15 mouse cellular contexts compared by ENCODE assay signal in genomic region chr1:91448688-91449087, GRCm38 (mm10). TPM values are rescaled to one million over a fixed set of nuclear protein-coding genes. Genes with fewer than 3 reads are reported as not detected.
DNase-seq lines count a peak whose midpoint lies in the region; ATAC-seq and TF ChIP-seq lines count a peak whose summit lies in the region.
"Had no signal": no experiment of that assay in that cellular context is flagged by ENCODE, and none has a peak within 500 bp of the region (broad histone marks: within the 10 kb centered on the region; RNA-seq: fewer than 3 reads in every experiment).

No protein-coding gene starts in this region.

- 0 out of 2 replicates have a peak, but pooled peaks cover 1% of the 10 kb centered on the region for H3K36me3 ChIP-seq in kidney, adult 2 months (ENCODE audit: control insufficient read depth, insufficient read depth, low read length)
- peaks cover 22% of the 10 kb centered on the region for H3K36me3 ChIP-seq in heart, embryonic 14.5 days (ENCODE audit: control insufficient read depth, insufficient read depth, low read length)
- peaks cover 14% of the 10 kb centered on the region for H3K36me3 ChIP-seq in stomach, embryonic 14.5 days (ENCODE audit: control insufficient read depth, insufficient read depth, low read length)
- peaks cover 47% of the 10 kb centered on the region for H3K36me3 ChIP-seq in hindbrain, postnatal 0 days (ENCODE audit: insufficient read depth, low read length)

- H3K4me2 ChIP-seq in heart, embryonic 14.5 days (ENCODE audit: low read length): peak overlapping the region; percentile 49
- H3K4me2 ChIP-seq in stomach, embryonic 14.5 days (replicated peaks; ENCODE audit: low read depth, low read length): no peak overlapping the region
- H3K4me2 ChIP-seq in hindbrain, postnatal 0 days (ENCODE audit: low read depth, low read length): no peak overlapping the region
- H3K4me2 ChIP-seq: hindbrain, embryonic 15.5 days; neural tube, embryonic 13.5 days had no signal

- peak; percentile 71 for ATAC-seq in heart, embryonic 14.5 days (ENCODE audit: insufficient number of reproducible peaks, insufficient read depth, low FRiP score, low read depth)
- ATAC-seq in stomach, embryonic 14.5 days (ENCODE audit: insufficient number of reproducible peaks, insufficient read depth, low FRiP score, low read depth): peak; percentile 21; the same call in 1 of the 2 replicates
- no peak for ATAC-seq in hindbrain, postnatal 0 days
- ATAC-seq: forebrain, embryonic 16.5 days; liver, postnatal 0 days; midbrain, embryonic 16.5 days had no signal

- no peaks in the 10 kb centered on the region for H3K27me3 ChIP-seq in kidney, adult 2 months (replicated peaks; ENCODE audit: control insufficient read depth, insufficient read depth, low read length)
- H3K27me3 ChIP-seq in heart, embryonic 14.5 days (ENCODE audit: control insufficient read depth, insufficient read depth, low read length): no peaks in the 10 kb centered on the region
- no peaks in the 10 kb centered on the region for H3K27me3 ChIP-seq in stomach, embryonic 14.5 days (ENCODE audit: control insufficient read depth, insufficient read depth, low read length)
- no peaks in the 10 kb centered on the region for H3K27me3 ChIP-seq in hindbrain, postnatal 0 days (ENCODE audit: insufficient read depth, low read length)
- H3K27me3 ChIP-seq: hindbrain, embryonic 15.5 days; neural tube, embryonic 13.5 days had no signal

- H3K4me3 ChIP-seq in kidney, adult 2 months (ENCODE audit: insufficient read depth, low read depth, low read length): no peak overlapping the region
- no peak overlapping the region for H3K4me3 ChIP-seq in heart, embryonic 14.5 days (ENCODE audit: control insufficient read depth in 1 of 2, insufficient read depth in 1 of 2, low read depth in 1 of 2, low read length in 2 of 2)
- no peak overlapping the region for H3K4me3 ChIP-seq in lung, adult 2 months (replicated peaks; ENCODE audit: extremely low read depth, low read depth, low read length)
- H3K4me3 ChIP-seq in stomach, embryonic 14.5 days (ENCODE audit: low read depth, low read length): no peak overlapping the region
- H3K4me3 ChIP-seq in hindbrain, postnatal 0 days (ENCODE audit: low read length): no peak overlapping the region
- H3K4me3 ChIP-seq: hindbrain, embryonic 15.5 days; neural tube, embryonic 13.5 days had no signal

- peak overlapping the region; percentile 42; the same call in 1 of the 2 replicates for H3K9ac ChIP-seq in heart, embryonic 14.5 days (ENCODE audit: low read length)
- H3K9ac ChIP-seq in stomach, embryonic 14.5 days (replicated peaks; ENCODE audit: low read depth, low read length): no peak overlapping the region
- H3K9ac ChIP-seq in hindbrain, postnatal 0 days (replicated peaks; ENCODE audit: low read length): no peak overlapping the region
- H3K9ac ChIP-seq: hindbrain, embryonic 15.5 days; liver, postnatal 0 days; neural tube, embryonic 13.5 days had no signal

- DNase-seq in kidney, adult 2 months: no peak
- no peak for DNase-seq in kidney, adult 18-20 months
- peak; percentile 62 for DNase-seq in lung, adult 2 months
- no peak for DNase-seq in layer of hippocampus, postnatal 25 days (ENCODE audit: extremely low spot score in 1 of 2, low spot score in 1 of 2)
- DNase-seq in hindbrain, postnatal 0 days (ENCODE audit: low spot score): no peak
- DNase-seq: cerebellum, adult 18-20 months; layer of hippocampus, adult 9-11 months; liver, postnatal 0 days had no signal

- TF ChIP-seq POLR2A in kidney, adult 2 months (IDR thresholded peaks at IDR 0.05; ENCODE audit: low read depth, low read length): no peak
- no peak for TF ChIP-seq POLR2A in lung, adult 2 months (IDR thresholded peaks at IDR 0.05; ENCODE audit: borderline replicate concordance, extremely low read depth, low read depth, low read length)

- WGBS in kidney, adult 2 months: 62% methylated on average over 10 of the region's 10 CpGs
- WGBS in heart, embryonic 14.5 days: 14% methylated on average over 10 of the region's 10 CpGs
- 66% methylated on average over 10 of the region's 10 CpGs for WGBS in lung, adult 2 months
- 72% methylated on average over 10 of the region's 10 CpGs for WGBS in stomach, embryonic 14.5 days
- WGBS in hindbrain, postnatal 0 days: 95% methylated on average over 10 of the region's 10 CpGs

- H3K9me3 ChIP-seq in heart, embryonic 14.5 days (ENCODE audit: control insufficient read depth, low read length): peaks cover 7% of the 10 kb centered on the region; the same call in 1 of the 2 replicates
- H3K9me3 ChIP-seq in stomach, embryonic 14.5 days (ENCODE audit: control insufficient read depth, low read depth, low read length): peaks cover 6% of the 10 kb centered on the region; the same call in 1 of the 2 replicates
- H3K9me3 ChIP-seq in hindbrain, postnatal 0 days (ENCODE audit: low read length): no peaks in the 10 kb centered on the region
- H3K9me3 ChIP-seq: hindbrain, embryonic 15.5 days; neural tube, embryonic 13.5 days had no signal

- TF ChIP-seq CTCF in kidney, adult 2 months (conservative IDR thresholded peaks at IDR 0.05; ENCODE audit: insufficient read depth, insufficient read length, low read depth, low read length): no peak
- TF ChIP-seq CTCF in lung, adult 2 months (IDR thresholded peaks at IDR 0.05; ENCODE audit: insufficient read depth, low read length): no peak
- TF ChIP-seq CTCF in hindbrain, postnatal 0 days (IDR thresholded peaks at IDR 0.05; ENCODE audit: low read depth): no peak

- peaks cover 51% of the 10 kb centered on the region for H3K4me1 ChIP-seq in kidney, adult 2 months (ENCODE audit: control insufficient read depth, insufficient read depth, low read length)
- peaks cover 47 to 58% of the 10 kb centered on the region in 2 experiments for H3K4me1 ChIP-seq in heart, embryonic 14.5 days (ENCODE audit: control insufficient read depth in 2 of 2, insufficient read depth in 2 of 2, low read length in 2 of 2)
- H3K4me1 ChIP-seq in lung, adult 2 months (ENCODE audit: control insufficient read depth, insufficient read depth, low read length): peaks cover 13% of the 10 kb centered on the region
- H3K4me1 ChIP-seq in stomach, embryonic 14.5 days (ENCODE audit: control insufficient read depth, insufficient read depth, low read length): peaks cover 7% of the 10 kb centered on the region
- no peaks in the 10 kb centered on the region for H3K4me1 ChIP-seq in hindbrain, postnatal 0 days (ENCODE audit: insufficient read depth, low read length)
- H3K4me1 ChIP-seq: hindbrain, embryonic 15.5 days; neural tube, embryonic 13.5 days had no signal

- H3K27ac ChIP-seq in kidney, adult 2 months (ENCODE audit: insufficient read depth, low read depth, low read length): 0 out of 2 replicates have a peak overlapping the region, but pooled peaks have one; percentile 18
- H3K27ac ChIP-seq in heart, embryonic 14.5 days (replicated peaks in 1 of 2; ENCODE audit: control insufficient read depth in 1 of 2, insufficient read depth in 1 of 2, low read depth in 2 of 2, low read length in 2 of 2): peak overlapping the region; percentile 80 to 84
- H3K27ac ChIP-seq in stomach, embryonic 14.5 days (ENCODE audit: low read length): no peak overlapping the region
- no peak overlapping the region for H3K27ac ChIP-seq in hindbrain, postnatal 0 days
- H3K27ac ChIP-seq: hindbrain, embryonic 15.5 days; kidney, postnatal 0 days; neural tube, embryonic 13.5 days had no signal

RNA-seq across cellular contexts. Expression of gene Per2, which starts 10.4 kb away (rescaled TPM):
- 5.6 and 6.8 TPM in 2 replicates for polyA plus RNA-seq in kidney, adult 2 months (2012; rRNA removed)
- 3.4 and 5.6 TPM in 2 replicates for polyA plus RNA-seq in heart, embryonic 14.5 days (2014; fragmentation: Nextera tagmentation; extraction: Ambion mirVana)
- 6.9 and 21.0 TPM in 2 replicates for polyA plus RNA-seq in lung, adult 2 months (2012; rRNA removed)
- polyA plus RNA-seq in stomach, embryonic 14.5 days (2014; fragmentation: Nextera tagmentation; extraction: Ambion mirVana): 7.3 and 9.5 TPM in 2 replicates
- 10 to 100 TPM; 21.5 to 23.8 TPM for total RNA-seq in layer of hippocampus, postnatal 25 days (2021)
- total RNA-seq in hindbrain, postnatal 0 days (2014; rRNA removed): 10.0 and 12.0 TPM in 2 replicates
- 4.2 and 5.1 TPM in 2 replicates for polyA plus RNA-seq in hindbrain, postnatal 0 days (2015; fragmentation: Nextera tagmentation; extraction: Ambion mirVana)

RNA-seq across cellular contexts. Expression of gene Hes6, which starts 34.9 kb away (rescaled TPM):
- 64.1 and 66.7 TPM in 2 replicates for polyA plus RNA-seq in kidney, adult 2 months (2012; rRNA removed)
- polyA plus RNA-seq in heart, embryonic 14.5 days (2014; fragmentation: Nextera tagmentation; extraction: Ambion mirVana): 67.3 and 71.4 TPM in 2 replicates
- 40.5 and 54.4 TPM in 2 replicates for polyA plus RNA-seq in lung, adult 2 months (2012; rRNA removed)
- polyA plus RNA-seq in stomach, embryonic 14.5 days (2014; fragmentation: Nextera tagmentation; extraction: Ambion mirVana): 65.7 and 78.1 TPM in 2 replicates
- 10 to 100 TPM; 15.6 to 15.7 TPM for total RNA-seq in layer of hippocampus, postnatal 25 days (2021)
- 154 and 160 TPM in 2 replicates for total RNA-seq in hindbrain, postnatal 0 days (2014; rRNA removed)
- 129 and 131 TPM in 2 replicates for polyA plus RNA-seq in hindbrain, postnatal 0 days (2015; fragmentation: Nextera tagmentation; extraction: Ambion mirVana)

RNA-seq across cellular contexts. Expression of gene Traf3ip1, which starts 45.8 kb away (rescaled TPM):
- polyA plus RNA-seq in kidney, adult 2 months (2012; rRNA removed): 9.8 and 11.2 TPM in 2 replicates
- polyA plus RNA-seq in heart, embryonic 14.5 days (2014; fragmentation: Nextera tagmentation; extraction: Ambion mirVana): 3.3 and 3.4 TPM in 2 replicates
- polyA plus RNA-seq in lung, adult 2 months (2012; rRNA removed): 16.1 and 20.2 TPM in 2 replicates
- polyA plus RNA-seq in stomach, embryonic 14.5 days (2014; fragmentation: Nextera tagmentation; extraction: Ambion mirVana): 8.7 and 8.8 TPM in 2 replicates
- 10 to 100 TPM; 10.7 to 12.8 TPM for total RNA-seq in layer of hippocampus, postnatal 25 days (2021)
- 10.3 and 11.7 TPM in 2 replicates for total RNA-seq in hindbrain, postnatal 0 days (2014; rRNA removed)
- polyA plus RNA-seq in hindbrain, postnatal 0 days (2015; fragmentation: Nextera tagmentation; extraction: Ambion mirVana): 7.4 and 8.1 TPM in 2 replicates

RNA-seq across cellular contexts. Expression of gene Ilkap, which starts 50.1 kb away (rescaled TPM):
- polyA plus RNA-seq in kidney, adult 2 months (2012; rRNA removed): 42.6 and 47.9 TPM in 2 replicates
- 98.5 and 108 TPM in 2 replicates for polyA plus RNA-seq in heart, embryonic 14.5 days (2014; fragmentation: Nextera tagmentation; extraction: Ambion mirVana)
- 51.6 and 57.4 TPM in 2 replicates for polyA plus RNA-seq in lung, adult 2 months (2012; rRNA removed)
- 134 and 146 TPM in 2 replicates for polyA plus RNA-seq in stomach, embryonic 14.5 days (2014; fragmentation: Nextera tagmentation; extraction: Ambion mirVana)
- 10 to 100 TPM; 55.2 to 63.6 TPM for total RNA-seq in layer of hippocampus, postnatal 25 days (2021)
- 66.7 and 66.9 TPM in 2 replicates for total RNA-seq in hindbrain, postnatal 0 days (2014; rRNA removed)
- 119 and 120 TPM in 2 replicates for polyA plus RNA-seq in hindbrain, postnatal 0 days (2015; fragmentation: Nextera tagmentation; extraction: Ambion mirVana)

Comparison
In these comparisons a context has a peak if more than half of its experiments do, and no peak if none do; other contexts are left out.
1. H3K27ac ChIP-seq: peak in kidney, adult 2 months (single experiment) and heart, embryonic 14.5 days (2 of 2); none in stomach, embryonic 14.5 days (single experiment) and hindbrain, postnatal 0 days (single experiment).